Mouse (Mus musculus) liver, embryonic 11.5 days (tissue): ENCODE results near the gene Coro2b. TPM values are rescaled to one million over a fixed set of nuclear protein-coding genes. Genes with fewer than 3 reads are reported as not detected.

Source experiments
- ATAC-seq: fragments of 200-750 bp; cut with Nextera tagmentation; replicated peaks from 2 replicates; pipeline ENCODE4 v1.8.0; 2017; ENCODE audit warnings: moderate number of reproducible peaks, mild to moderate bottlenecking, moderate TSS enrichment, moderate library complexity; ENCODE audit not compliant: low FRiP score
- DNase-seq: peaks from one replicate; pipeline ENCODE4 v3.0.0-alpha.2; 2017; ENCODE audit warnings: low spot score
- H3K27ac ChIP-seq: fragments of 300-500 bp; sonication (generic); 2 replicates; pipeline ENCODE4 v1.5.1; 2014; ENCODE audit warnings: mild to moderate bottlenecking, low read depth, low read length, control low read depth
- H3K27me3 ChIP-seq: fragments of 300-500 bp; sonication (generic); replicated peaks from 2 replicates; pipeline ENCODE4 v1.6.1; 2014; ENCODE audit warnings: low read length, mixed read lengths; ENCODE audit not compliant: control insufficient read depth, insufficient read depth
- H3K36me3 ChIP-seq: fragments of 300-500 bp; sonication (generic); 2 replicates; pipeline ENCODE4 v1.6.1; 2014; ENCODE audit warnings: mild to moderate bottlenecking, low read length, moderate library complexity, mixed read lengths; ENCODE audit not compliant: control insufficient read depth, insufficient read depth
- H3K4me1 ChIP-seq: fragments of 300-500 bp; sonication (generic); replicated peaks from 2 replicates; pipeline ENCODE4 v1.6.1; 2014; ENCODE audit warnings: low read length, mixed read lengths; ENCODE audit not compliant: control insufficient read depth, insufficient read depth
- H3K4me2 ChIP-seq: fragments of 300-500 bp; sonication (generic); 2 replicates; pipeline ENCODE4 v1.6.1; 2014; ENCODE audit warnings: mild to moderate bottlenecking, control low read depth, moderate library complexity
- H3K4me3 ChIP-seq: fragments of 300-500 bp; sonication (generic); 2 replicates; pipeline ENCODE4 v1.5.1; 2014; ENCODE audit warnings: low read depth, low read length, control low read depth
- H3K9ac ChIP-seq: fragments of 300-500 bp; sonication (generic); 2 replicates; pipeline ENCODE4 v1.6.1; 2014; ENCODE audit warnings: low read depth, low read length, control low read depth
- H3K9me3 ChIP-seq: fragments of 300-500 bp; sonication (generic); 2 replicates; pipeline ENCODE4 v1.6.1; 2016; ENCODE audit warnings: low read length, inconsistent platforms, mixed read lengths; ENCODE audit not compliant: control insufficient read depth
- WGBS: fragments of 180-500 bp; shearing (Covaris S2); extraction: QIAGEN DNeasy Blood & Tissue Kit; methylation state at CpG from one replicate; pipeline ENCODE4 v1.1.7; 2014; 5-methylcytosine and 5-hydroxymethylcytosine counted together
- polyA plus RNA-seq: library from polyadenylated mRNA; unstranded; fragments of >200 nt; fragmentation: Nextera tagmentation; extraction: Ambion mirVana; gene quantifications from 2 replicates; pipeline ENCODE4 v1.2.1, GENCODE M21; 2014

The Coro2b gene
- polyA plus RNA-seq, 1 experiment from 2014 or later = 4.8 TPM

- Histone ChIP-seq H3K36me3 (peaks cover 28% of the 10 kb centered on the region), H3K4me1 (peaks cover 76% of the 10 kb centered on the region), H3K9ac (no peak overlapping the region), H3K4me2 (no peak overlapping the region), H3K27me3 (no peaks in the 10 kb centered on the region), H3K9me3 (no peaks in the 10 kb centered on the region), H3K27ac (no peak overlapping the region), H3K4me3 (no peak overlapping the region)
- ATAC-seq = no peak
- 85% methylated on average over 16 of the region's 16 CpGs for WGBS
- no peak for DNase-seq
Measured at GRCm38 (mm10) chr9:62371745-62372555, 164.9 kb downstream of the Coro2b start.

GRCm38 (mm10) chr9:62370648-62371280, 166.1 kb downstream of the Coro2b start:
- Histone ChIP-seq H3K4me2 (no peak overlapping the region), H3K9me3 (no peaks in the 10 kb centered on the region), H3K4me1 (peaks cover 85% of the 10 kb centered on the region), H3K27ac (no peak overlapping the region), H3K4me3 (no peak overlapping the region), H3K9ac (no peak overlapping the region), H3K27me3 (no peaks in the 10 kb centered on the region), H3K36me3 (peaks cover 20% of the 10 kb centered on the region)
- no peak for DNase-seq
- ATAC-seq = peak; percentile 25; the same call in 1 of the 2 replicates
- 64% methylated on average over 6 of the region's 6 CpGs for WGBS

- ATAC-seq = no peak
- H3K4me1 ChIP-seq = peaks cover 88% of the 10 kb centered on the region
- H3K4me3 ChIP-seq = no peak overlapping the region
- peaks cover 16% of the 10 kb centered on the region for H3K36me3 ChIP-seq
- H3K27me3 ChIP-seq = no peaks in the 10 kb centered on the region
- H3K27ac ChIP-seq = no peak overlapping the region
- no peak for DNase-seq
- H3K4me2 ChIP-seq = no peak overlapping the region
- H3K9ac ChIP-seq = no peak overlapping the region
- WGBS = 49% methylated on average over 9 of the region's 9 CpGs
- H3K9me3 ChIP-seq = no peaks in the 10 kb centered on the region
Measured at GRCm38 (mm10) chr9:62370186-62370585, 166.7 kb downstream of the Coro2b start.

Other genes starting within 250 kb of the Coro2b start
- gene Anp32a, start 195.8 kb downstream of the Coro2b start, polyA plus RNA-seq = 107 and 112 TPM in 2 replicates
- 0.19 and 0.26 TPM in 2 replicates for gene Itga11, start 140.8 kb upstream of the Coro2b start, polyA plus RNA-seq